Mouse (Mus musculus): ENCODE measurements at regions not wholly inside any gene's neighbourhood (a gene's known extent, or its start where the extent isn't known, plus 50 kb on each side); places are given as distances from the start of the nearest gene placed in this dataset.

GRCm38 (mm10) chr6:22444220-22444619, 88.2 kb upstream of the Fam3c start:
- TF ChIP-seq CTCF (IDR thresholded peaks at IDR 0.05; ENCODE audit: low read depth) = no peak
- TF ChIP-seq EP300 (IDR thresholded peaks at IDR 0.05; ENCODE audit: low read depth) = no peak

Data from heart, postnatal 0 days (tissue).